Mouse (Mus musculus): ENCODE measurements around the gene Hsp90ab1.

DNA sequence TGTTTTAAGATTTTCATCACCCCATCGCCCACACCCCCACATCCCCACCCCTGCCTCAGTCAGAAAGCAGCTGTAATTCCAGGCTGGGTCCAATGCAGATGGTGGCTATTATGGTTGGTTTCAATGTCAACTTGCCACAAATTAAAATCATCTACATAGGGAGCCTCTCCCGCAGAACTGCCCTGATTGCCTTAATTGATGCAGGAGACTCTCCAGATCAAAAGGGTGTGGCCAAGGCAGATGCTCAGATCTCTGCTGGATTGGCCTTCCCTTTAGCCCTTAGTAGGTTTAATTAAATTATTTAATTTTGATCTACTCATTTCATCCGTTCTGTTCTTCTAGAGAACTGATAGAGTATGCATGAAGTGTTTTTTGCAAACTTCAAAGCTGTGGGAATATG lies 29.9 kb upstream of the Hsp90ab1 start:
- TF ChIP-seq POLR2A (IDR thresholded peaks at IDR 0.05; ENCODE audit: borderline replicate concordance, insufficient read depth, low read length) (no peak), CTCF (IDR thresholded peaks at IDR 0.05; ENCODE audit: borderline replicate concordance, insufficient read depth, low read depth, low read length) (no peak)

All from cerebellum, adult 2 months (tissue).